8 mouse cellular contexts compared by ENCODE assay signal in genomic region chr10:126986541-126986961, GRCm38 (mm10). TPM values are rescaled to one million over a fixed set of nuclear protein-coding genes. Genes with fewer than 3 reads are reported as not detected.
A peak's percentile ranks its signal among the peaks of the same experiment; 100 is the strongest.
DNase-seq lines count a peak whose midpoint lies in the region; ATAC-seq lines count a peak whose summit lies in the region.

No protein-coding gene starts in this region.

- H3K4me3 ChIP-seq in hindbrain, embryonic 14.5 days (replicated peaks; ENCODE audit: low read length), result no peak overlapping the region

- H3K27me3 ChIP-seq in hindbrain, embryonic 14.5 days (ENCODE audit: control insufficient read depth, insufficient read depth, low read length), result no peaks in the 10 kb centered on the region

- H3K4me2 ChIP-seq in hindbrain, embryonic 14.5 days (replicated peaks), result 0 out of 2 replicates have a peak overlapping the region, but pooled peaks have one; percentile 7

- H3K9me3 ChIP-seq in hindbrain, embryonic 14.5 days (ENCODE audit: control insufficient read depth, low read length), result no peaks in the 10 kb centered on the region

- WGBS in hindbrain, embryonic 14.5 days, result 39% methylated on average over 4 of the region's 4 CpGs

- DNase-seq in Muller cell, postnatal 12 days (ENCODE audit: inconsistent ontology term), result peak; percentile 92
- peak; percentile 91 for DNase-seq in cerebellum, adult 11-12 months
- peak; percentile 92 for DNase-seq in gastrocnemius, adult 18-20 months (ENCODE audit: low spot score)
- DNase-seq in hindbrain, embryonic 14.5 days (ENCODE audit: low spot score), result peak; percentile 60
- DNase-seq in left cerebral cortex, adult 11 months (ENCODE audit: low spot score), result peak; percentile 47
- DNase-seq in lung, postnatal 25 days (ENCODE audit: low spot score), result peak; percentile 90
- peak; percentile 68 for DNase-seq in right cerebral cortex, postnatal 25 days
- DNase-seq in thymus, postnatal 4 days, result no peak

- peaks cover 67% of the 10 kb centered on the region for H3K4me1 ChIP-seq in hindbrain, embryonic 14.5 days (replicated peaks; ENCODE audit: control insufficient read depth, insufficient read depth, low read length)

- ATAC-seq in hindbrain, embryonic 14.5 days (ENCODE audit: low FRiP score), result peak; percentile 59

- H3K27ac ChIP-seq in hindbrain, embryonic 14.5 days, result peak overlapping the region; percentile 51; the same call in 1 of the 2 replicates

- H3K9ac ChIP-seq in hindbrain, embryonic 14.5 days, result no peak overlapping the region; the same call in 1 of the 2 replicates

- H3K36me3 ChIP-seq in hindbrain, embryonic 14.5 days (replicated peaks; ENCODE audit: control insufficient read depth, insufficient read depth), result no peaks in the 10 kb centered on the region

RNA-seq across cellular contexts. Expression of gene Ctdsp2, which starts 8.0 kb away (rescaled TPM):
- total RNA-seq in gastrocnemius, adult 18-20 months (2021), result 100 to 1,000 TPM in 1 of 2 experiments, 10 to 100 TPM in 1; 84.5 to 110 TPM
- 22.9 and 25.0 TPM in 2 replicates for polyA plus RNA-seq in hindbrain, embryonic 14.5 days (2014; fragmentation: Nextera tagmentation; extraction: Ambion mirVana)

RNA-seq across cellular contexts. Expression of gene Avil, which starts 14.0 kb away (rescaled TPM):
- total RNA-seq in gastrocnemius, adult 18-20 months (2021), result 1 to 10 TPM; 2.9 to 3.6 TPM
- polyA plus RNA-seq in hindbrain, embryonic 14.5 days (2014; fragmentation: Nextera tagmentation; extraction: Ambion mirVana), result 0.60 and 2.5 TPM in 2 replicates

RNA-seq across cellular contexts. Expression of gene Tsfm, which starts 44.1 kb away (rescaled TPM):
- total RNA-seq in gastrocnemius, adult 18-20 months (2021), result 10 to 100 TPM; 20.4 to 22.4 TPM
- 59.1 and 65.0 TPM in 2 replicates for polyA plus RNA-seq in hindbrain, embryonic 14.5 days (2014; fragmentation: Nextera tagmentation; extraction: Ambion mirVana)

RNA-seq across cellular contexts. Expression of gene Mettl1, which starts 54.7 kb away (rescaled TPM):
- 1 to 10 TPM; 8.6 to 9.1 TPM for total RNA-seq in gastrocnemius, adult 18-20 months (2021)
- 19.5 and 22.1 TPM in 2 replicates for polyA plus RNA-seq in hindbrain, embryonic 14.5 days (2014; fragmentation: Nextera tagmentation; extraction: Ambion mirVana)

RNA-seq across cellular contexts. Expression of gene Eef1akmt3, which starts 54.8 kb away (rescaled TPM):
- under 1 TPM in 1 of 2 experiments, not detected in 1; 0.09 TPM for total RNA-seq in gastrocnemius, adult 18-20 months (2021)
- 0.13 and 0.25 TPM in 2 replicates for polyA plus RNA-seq in hindbrain, embryonic 14.5 days (2014; fragmentation: Nextera tagmentation; extraction: Ambion mirVana)
